Mouse (Mus musculus) kidney, adult 18-20 months (tissue): ENCODE measurements at regions not wholly inside any gene's neighbourhood (a gene's known extent, or its start where the extent isn't known, plus 50 kb on each side); places are given as distances from the start of the nearest gene placed in this dataset.
A peak's percentile ranks its signal among the peaks of the same experiment; 100 is the strongest.

Experiments
- DNase-seq: peaks from one replicate; pipeline ENCODE4 v3.0.0; 2021

GRCm38 (mm10) chr8:126737032-126737431, 143.2 kb upstream of the Irf2bp2 start:
- no peak for DNase-seq

DNA sequence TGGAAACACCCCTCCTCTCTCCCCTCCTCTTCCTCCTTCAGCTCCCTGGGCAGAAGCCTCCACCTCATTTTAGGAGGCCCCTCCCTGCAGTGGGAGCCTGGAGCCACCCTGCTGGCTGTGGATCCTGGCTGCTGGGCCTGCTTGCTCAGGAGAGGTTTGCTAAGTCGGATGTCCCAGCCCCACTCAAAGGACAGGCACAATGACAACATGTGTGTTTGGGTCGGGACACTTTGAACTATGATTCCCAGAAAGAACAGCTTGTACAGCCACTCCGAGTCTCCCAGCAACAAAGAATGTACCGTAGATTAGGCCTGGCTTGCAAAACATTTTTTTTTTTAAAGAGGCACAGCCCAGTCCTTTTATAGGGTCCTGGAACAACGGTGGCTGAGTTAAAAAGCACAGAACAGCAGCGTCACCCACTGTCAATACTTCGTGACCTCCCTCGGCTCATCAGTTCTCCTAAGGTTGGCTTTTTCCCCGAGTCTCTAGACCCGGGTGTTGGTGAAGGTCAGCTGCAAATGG, 142.7 kb upstream of the Irf2bp2 start:
- peak; percentile 88 for DNase-seq

- peak; percentile 94 for DNase-seq
Measured at GRCm38 (mm10) chr8:126735488-126736440, 142.0 kb upstream of the Irf2bp2 start.

DNA sequence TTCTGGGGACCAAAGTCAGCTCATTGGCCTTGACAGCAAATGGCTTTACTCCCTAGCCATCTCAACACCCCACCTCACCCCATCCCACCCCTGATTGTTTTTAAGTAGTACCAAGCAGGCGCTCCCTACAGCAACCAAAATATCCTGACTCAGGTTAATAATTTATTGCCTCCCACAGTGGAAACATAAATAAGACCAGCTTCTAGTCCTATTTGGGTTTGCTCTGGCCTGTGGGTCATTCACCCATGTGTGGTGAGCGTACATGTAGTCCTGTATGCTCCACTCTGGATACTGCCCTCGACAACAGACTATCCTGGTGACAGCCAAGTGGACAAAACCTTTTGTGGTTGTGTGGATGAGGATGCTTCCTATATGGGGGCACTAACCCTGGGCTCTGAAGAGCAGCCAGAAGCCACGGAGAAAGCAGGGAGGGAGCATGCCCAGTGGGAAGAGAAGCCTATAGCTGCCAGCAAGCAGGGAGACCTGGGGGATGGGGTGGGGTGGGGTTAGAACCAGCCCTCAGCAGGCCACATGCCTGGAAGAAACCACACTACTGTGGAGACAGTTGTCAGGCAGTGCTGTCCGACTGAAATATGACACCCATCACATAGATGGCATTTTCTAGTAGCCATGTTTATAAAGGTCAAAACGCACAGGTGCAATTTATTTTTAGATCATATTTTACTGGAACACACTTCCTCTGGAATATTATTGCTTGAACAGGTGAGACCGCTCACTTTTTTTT, 141.1 kb upstream of the Irf2bp2 start:
- peak; percentile 77 for DNase-seq

DNA sequence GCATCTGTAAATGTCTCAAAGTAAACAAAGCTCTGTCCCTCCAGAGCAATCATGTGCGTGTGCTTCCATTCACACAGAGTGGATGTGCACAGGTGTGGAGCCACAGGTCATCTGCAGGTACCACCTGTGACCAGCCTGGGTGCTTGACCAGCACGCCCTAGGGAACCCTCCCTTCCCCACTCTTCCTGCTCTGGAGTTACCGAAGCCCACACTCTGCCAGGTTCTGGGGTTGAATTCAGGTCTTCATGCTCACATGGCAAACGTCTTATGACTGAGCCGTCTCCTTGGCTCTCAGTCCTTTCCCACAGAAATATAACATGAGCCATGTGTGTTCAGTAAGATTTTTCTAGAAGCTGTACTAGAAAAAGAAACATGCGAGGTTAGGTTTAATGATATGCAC, 140.0 kb upstream of the Irf2bp2 start:
- DNase-seq: no peak

DNA sequence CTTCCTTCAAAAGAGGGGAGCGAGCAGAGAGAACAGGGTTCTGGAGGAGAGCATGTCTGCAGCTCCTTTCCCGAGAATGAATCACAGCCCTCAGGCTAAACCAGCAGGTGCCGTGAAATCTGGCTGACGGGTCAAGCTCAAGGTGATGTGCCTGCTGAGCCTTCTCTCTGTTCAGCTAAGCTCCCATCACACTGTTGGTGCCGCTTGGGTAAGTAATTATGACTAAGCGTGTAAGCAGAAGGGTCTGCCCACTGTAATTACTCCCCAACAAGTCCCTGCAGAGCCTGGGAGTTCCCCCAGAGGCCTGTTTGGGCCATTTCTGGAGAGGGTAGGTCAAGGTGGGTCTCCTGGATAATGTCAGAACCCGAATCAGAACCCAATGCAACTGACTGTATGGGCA, 139.5 kb upstream of the Irf2bp2 start:
- no peak for DNase-seq

GRCm38 (mm10) chr8:126730017-126730631, 136.3 kb upstream of the Irf2bp2 start:
- DNase-seq: no peak

DNA sequence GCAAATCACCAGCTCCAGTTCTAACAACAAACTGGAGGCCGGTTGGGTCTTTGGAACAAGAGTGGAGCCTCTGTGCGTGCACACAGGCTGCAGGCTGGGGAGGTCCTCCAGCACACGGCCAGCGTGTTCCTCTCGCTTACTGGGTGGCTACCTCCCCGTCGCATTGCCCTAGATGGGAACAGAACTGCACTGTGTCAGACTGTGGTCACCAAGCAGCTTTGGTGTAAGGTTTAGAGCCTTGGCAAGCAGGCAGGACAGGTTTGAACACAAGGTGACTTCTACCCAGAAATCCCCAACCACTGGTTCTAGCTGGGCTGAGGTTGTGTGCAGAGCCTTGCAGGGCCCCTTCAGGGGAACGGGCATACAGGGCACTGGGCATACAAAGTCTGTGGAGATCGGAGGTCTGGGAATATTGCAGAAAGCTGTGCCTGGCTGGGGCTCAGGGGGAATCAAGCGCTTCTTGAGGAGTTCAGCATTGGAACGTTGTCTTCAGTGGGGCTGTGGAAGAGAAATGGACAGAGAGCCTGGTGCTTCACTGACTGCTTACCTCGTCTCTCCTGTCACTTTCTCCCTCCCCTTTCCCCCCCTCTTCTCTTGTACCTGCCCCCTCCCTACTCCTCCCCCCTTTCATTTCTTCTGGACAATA, 135.3 kb upstream of the Irf2bp2 start:
- no peak for DNase-seq

- DNase-seq: no peak
Measured at GRCm38 (mm10) chr8:126728135-126728534, 134.3 kb upstream of the Irf2bp2 start.

DNA sequence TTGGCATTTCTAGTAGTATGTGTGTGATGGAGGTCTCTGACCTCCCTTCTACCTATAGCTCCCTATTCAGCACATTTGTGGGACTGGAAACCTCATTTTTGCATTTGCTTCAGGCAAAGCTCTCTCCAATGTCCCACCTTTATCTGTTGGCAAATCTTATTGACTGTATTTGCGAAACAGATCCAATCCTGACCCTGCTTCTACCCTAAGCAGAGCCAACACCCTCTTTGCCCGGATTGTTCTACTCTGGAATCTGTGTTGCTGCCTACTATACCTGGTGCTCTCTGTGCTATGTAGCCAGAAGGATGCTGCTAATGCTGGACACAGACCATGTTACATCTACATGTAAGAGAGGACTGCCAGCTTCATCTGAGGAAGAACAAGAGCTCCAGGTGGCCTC, 133.3 kb upstream of the Irf2bp2 start:
- DNase-seq: no peak

- no peak for DNase-seq
Measured at GRCm38 (mm10) chr8:126723259-126724122, 129.7 kb upstream of the Irf2bp2 start.

- DNase-seq: no peak
Measured at GRCm38 (mm10) chr8:126721621-126722020, 127.8 kb upstream of the Irf2bp2 start.

DNA sequence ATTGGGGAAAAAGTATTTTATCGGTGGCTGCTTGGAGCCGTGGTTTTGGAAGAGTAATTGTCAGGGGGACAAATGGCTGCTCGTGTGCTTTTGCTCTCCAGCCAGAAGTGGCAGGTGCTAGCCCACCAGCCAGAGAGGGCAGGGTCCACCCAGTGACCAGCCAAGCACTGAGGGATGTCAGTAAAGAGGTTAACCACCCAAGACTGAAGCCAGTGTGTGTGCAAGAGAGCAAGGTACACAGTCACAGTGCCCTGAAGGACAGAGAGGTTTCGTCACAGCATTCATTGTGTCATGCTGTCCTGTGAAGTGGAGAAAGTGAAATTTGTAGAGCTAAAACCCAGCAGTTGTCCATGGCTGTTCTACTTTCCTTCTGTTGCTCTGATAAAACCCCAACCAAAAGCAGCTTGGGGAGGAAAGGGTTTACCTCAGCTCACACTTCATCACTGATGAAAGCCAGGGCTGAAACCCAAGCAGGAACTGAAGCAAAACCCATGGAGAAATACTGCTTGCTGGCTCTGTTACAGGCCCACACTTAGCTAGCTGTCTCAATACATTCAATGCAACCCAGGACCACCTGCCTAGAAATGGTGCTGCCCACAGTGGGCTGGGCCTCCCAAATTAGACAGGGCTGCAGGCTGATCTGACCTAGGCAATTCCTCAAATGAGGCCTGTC, 126.8 kb upstream of the Irf2bp2 start:
- DNase-seq: no peak

DNA sequence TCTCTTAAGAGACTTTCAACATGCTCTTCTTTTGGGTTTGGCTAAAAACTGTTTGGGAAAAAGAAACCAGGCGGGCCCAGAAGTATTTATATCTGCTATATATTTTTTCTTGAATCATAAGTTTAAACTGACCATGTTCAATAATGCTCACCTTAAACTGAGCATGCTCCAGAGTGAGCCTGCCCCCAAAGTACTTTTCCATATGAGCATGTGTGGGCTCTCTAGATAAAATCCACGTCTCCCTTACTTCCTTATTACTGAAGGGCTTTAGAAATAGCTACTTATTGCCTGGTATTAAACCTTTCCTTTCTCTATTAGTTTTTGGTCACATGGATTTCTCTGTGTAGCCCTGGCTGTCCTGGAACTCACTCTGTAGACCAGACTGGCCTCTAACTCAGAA, 126.0 kb upstream of the Irf2bp2 start:
- DNase-seq: no peak

DNA sequence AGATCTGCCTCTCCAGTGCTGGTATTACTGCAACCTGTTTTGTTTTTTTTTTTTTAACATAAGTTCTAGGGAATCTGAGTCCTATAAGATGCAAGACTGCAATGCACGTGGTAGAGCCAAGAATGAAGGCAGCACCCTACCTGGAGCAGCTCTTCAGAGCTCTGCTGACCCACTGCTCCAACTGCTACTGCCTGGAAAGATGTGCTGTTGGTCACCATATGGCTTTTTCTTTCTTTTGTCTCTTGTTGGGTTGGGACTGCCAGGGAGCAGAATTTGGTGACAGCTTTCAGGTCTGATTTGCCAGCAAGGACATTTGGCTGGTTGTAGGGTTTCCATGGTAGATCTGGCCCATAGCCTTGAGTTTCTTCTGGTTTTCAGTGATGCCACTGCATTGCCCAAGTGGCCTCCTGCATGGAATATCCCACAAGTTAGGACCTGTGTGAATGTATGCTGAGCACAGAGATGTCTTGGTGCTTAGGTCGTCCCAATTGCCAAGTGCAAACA, 123.9 kb upstream of the Irf2bp2 start:
- no peak for DNase-seq

- DNase-seq: no peak
Measured at GRCm38 (mm10) chr8:126715666-126716065, 121.9 kb upstream of the Irf2bp2 start.

GRCm38 (mm10) chr8:126713602-126714145, 119.9 kb upstream of the Irf2bp2 start:
- DNase-seq: no peak

GRCm38 (mm10) chr8:126713181-126713580, 119.4 kb upstream of the Irf2bp2 start:
- DNase-seq: no peak

- DNase-seq: peak; percentile 50
Measured at GRCm38 (mm10) chr8:126712749-126713148, 119.0 kb upstream of the Irf2bp2 start.

DNA sequence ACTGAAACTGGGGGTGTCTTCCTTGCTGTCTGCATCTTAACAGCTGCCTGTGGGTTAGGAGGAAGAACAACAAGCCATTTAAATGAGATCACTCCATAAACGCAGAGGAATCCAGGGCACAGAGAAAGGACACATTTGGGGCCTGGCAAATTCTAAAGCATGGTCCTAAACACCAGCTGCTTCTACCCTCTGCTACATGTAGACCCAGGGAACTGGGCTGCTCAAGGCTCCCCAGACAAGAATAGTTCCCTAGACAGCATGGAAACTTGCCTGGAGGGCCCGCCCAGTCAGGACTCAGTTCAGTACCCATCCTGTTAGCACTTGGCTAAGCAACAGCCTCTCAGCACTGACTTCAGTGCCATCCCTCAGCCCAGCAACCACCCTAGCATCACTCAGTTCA, 115.2 kb upstream of the Irf2bp2 start:
- DNase-seq: no peak
